Mouse (Mus musculus): ENCODE data around the gene Ascc3. TPM values are rescaled to one million over a fixed set of nuclear protein-coding genes. Genes with fewer than 3 reads are reported as not detected.
A peak's percentile ranks its signal among the peaks of the same experiment; 100 is the strongest.

The Ascc3 gene
- polyA plus RNA-seq, 1 experiment, result 6.2 TPM

DNA sequence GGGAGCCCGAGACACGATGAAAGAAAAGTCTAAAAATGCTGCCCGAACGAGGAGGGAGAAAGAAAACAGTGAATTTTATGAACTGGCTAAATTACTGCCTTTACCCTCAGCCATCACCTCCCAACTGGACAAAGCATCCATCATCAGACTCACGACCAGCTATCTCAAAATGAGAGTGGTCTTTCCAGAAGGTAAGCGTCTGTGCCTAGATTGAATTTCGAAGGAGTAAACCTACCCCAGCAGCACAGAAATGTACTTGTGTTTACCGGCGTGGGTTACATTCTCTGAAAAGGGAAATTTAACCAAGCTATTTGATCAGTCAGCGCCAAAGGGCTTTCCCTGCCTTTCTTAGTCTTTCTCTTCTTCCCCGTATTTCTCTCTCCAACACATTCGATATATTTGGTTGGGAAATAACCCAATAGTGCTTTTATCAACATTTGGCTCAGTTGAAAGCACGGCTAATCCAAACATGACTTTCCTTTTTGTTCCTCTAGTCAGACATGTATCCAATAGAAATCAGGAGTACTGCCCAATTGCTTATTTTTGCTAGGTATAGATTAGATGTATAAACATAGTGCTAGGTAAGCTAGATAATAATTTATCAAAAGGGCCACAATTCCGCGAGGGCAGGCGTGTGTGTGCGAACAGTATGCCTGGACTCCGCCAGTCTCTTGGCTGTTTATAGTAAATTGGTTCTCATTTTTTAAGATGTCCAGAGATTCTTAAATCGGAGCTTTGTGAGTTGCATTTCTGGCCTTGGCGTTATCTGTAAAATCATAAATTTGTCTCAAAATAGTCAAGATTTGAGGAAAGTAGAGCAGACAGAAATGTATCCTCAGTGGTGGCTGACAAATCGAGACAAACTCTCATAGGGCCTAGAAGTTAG is 303.7 kb downstream of the Ascc3 start:
- no peak overlapping the region for H3K27ac ChIP-seq (replicated peaks; ENCODE audit: low read depth, low read length)
- H3K4me3 ChIP-seq (ENCODE audit: insufficient read depth, low read depth, low read length), result peak overlapping the region; percentile 6; the same call in 1 of the 2 replicates
- 0 out of 2 replicates have a peak, but pooled peaks cover 3% of the 10 kb centered on the region for H3K4me1 ChIP-seq (ENCODE audit: control insufficient read depth, insufficient read depth, insufficient read length, low read length)

DNA sequence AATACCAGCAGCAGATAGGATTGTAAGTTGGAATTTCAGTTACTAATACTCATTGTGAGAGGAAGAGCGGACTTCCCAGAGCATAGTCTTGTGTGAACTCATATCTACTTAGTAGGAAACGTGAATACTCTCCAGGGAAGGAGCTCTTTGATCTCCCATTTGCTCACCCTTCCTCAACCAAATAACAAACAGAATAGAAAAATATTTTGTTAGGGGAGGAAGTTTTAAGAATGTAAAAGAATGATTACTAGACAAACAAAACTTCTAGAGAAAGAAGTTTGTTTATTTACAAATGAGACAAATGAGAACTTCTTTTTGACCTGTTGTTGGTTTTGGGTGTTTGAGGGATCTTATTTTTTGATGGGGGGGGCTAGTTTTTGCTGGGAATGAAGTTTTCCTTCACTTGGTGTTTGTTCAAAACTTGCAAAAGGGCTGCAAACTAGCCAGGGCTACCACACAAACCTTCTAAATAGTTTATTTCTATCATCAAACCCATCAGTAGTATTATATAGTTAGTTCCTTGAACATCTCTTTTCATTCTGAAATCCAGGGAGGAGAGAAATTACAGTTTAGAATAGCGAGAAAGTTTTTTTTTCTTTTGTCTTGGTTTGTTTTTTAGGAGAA is 304.4 kb downstream of the Ascc3 start:
- no peak overlapping the region for H3K27ac ChIP-seq (replicated peaks; ENCODE audit: low read depth, low read length)
- H3K4me1 ChIP-seq (ENCODE audit: control insufficient read depth, insufficient read depth, insufficient read length, low read length), result 0 out of 2 replicates have a peak, but pooled peaks cover 3% of the 10 kb centered on the region
- H3K4me3 ChIP-seq (ENCODE audit: insufficient read depth, low read depth, low read length), result no peak overlapping the region

DNA sequence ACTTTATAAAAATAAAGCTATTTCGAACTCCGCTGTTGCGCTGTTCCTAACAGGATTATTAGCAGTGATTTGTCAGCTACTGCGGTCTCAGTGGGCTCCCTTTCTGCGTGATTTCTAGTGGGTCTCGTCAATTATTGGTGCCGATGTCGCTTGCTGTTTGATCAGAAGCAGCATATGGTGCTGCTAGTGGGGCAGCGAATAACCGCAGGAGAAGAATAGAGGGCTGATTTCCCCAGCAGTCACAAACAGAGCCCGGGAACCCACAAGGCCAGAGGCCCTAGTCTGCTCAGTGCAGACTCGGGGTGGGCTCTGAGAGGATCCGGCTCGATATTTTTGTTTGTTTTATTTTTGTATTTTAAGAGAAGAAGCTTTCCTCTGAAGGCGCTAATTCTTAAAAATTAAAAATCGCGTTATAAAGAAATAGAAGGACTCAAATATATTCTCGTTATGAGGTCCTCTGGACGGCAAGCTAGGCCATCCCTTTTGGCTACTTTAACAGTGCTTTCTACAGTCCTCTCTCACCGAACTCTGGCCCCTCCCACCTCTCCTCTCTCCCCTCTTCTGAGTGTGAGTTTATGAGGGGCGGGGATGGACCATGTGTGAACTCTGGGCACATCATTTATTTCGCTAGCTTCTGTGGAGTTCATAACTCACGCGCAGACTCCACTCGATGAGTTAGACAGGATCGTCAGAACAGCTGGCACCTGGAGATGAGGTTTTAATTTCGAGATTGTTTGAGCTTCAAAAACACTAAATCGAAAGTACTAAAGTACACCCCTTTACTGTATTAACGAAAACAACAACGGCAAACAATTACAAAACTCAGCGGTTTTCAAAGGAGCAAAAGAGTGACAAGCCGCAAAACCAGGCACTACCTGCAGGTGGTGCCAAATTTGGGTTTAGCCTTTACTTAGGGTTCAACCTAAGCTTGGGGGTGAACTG is 305.3 kb downstream of the Ascc3 start:
- no peak overlapping the region for H3K27ac ChIP-seq (replicated peaks; ENCODE audit: low read depth, low read length)
- H3K4me3 ChIP-seq (ENCODE audit: insufficient read depth, low read depth, low read length), result no peak overlapping the region

DNA sequence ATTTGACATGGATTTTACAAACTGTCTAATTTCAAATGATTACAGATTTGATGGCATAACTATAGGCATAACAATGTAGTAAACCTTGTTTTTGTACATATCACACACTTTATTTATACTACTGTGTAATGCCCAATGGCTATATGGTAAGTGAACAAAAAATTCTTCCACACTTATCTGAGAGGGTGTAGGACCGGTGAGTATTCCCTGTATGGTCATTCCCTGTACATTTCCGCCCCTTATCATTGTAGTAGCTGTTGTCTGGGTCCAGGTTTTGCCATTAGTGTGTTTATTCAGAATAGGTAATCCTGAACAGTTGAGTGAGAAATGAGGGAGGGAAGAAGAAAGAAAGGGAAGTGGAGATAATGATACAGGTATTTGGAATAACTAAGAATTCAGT is 306.2 kb downstream of the Ascc3 start:
- H3K4me1 ChIP-seq (ENCODE audit: control insufficient read depth, insufficient read depth, insufficient read length, low read length), result 0 out of 2 replicates have a peak, but pooled peaks cover 3% of the 10 kb centered on the region
- H3K27ac ChIP-seq (replicated peaks; ENCODE audit: low read depth, low read length), result no peak overlapping the region
- no peak overlapping the region for H3K4me3 ChIP-seq (ENCODE audit: insufficient read depth, low read depth, low read length)

More for the DNA sequence above, 305.3 kb downstream of the Ascc3 start:
- H3K4me1 ChIP-seq (ENCODE audit: control insufficient read depth, insufficient read depth, insufficient read length, low read length), result 0 out of 2 replicates have a peak, but pooled peaks cover 3% of the 10 kb centered on the region

DNA sequence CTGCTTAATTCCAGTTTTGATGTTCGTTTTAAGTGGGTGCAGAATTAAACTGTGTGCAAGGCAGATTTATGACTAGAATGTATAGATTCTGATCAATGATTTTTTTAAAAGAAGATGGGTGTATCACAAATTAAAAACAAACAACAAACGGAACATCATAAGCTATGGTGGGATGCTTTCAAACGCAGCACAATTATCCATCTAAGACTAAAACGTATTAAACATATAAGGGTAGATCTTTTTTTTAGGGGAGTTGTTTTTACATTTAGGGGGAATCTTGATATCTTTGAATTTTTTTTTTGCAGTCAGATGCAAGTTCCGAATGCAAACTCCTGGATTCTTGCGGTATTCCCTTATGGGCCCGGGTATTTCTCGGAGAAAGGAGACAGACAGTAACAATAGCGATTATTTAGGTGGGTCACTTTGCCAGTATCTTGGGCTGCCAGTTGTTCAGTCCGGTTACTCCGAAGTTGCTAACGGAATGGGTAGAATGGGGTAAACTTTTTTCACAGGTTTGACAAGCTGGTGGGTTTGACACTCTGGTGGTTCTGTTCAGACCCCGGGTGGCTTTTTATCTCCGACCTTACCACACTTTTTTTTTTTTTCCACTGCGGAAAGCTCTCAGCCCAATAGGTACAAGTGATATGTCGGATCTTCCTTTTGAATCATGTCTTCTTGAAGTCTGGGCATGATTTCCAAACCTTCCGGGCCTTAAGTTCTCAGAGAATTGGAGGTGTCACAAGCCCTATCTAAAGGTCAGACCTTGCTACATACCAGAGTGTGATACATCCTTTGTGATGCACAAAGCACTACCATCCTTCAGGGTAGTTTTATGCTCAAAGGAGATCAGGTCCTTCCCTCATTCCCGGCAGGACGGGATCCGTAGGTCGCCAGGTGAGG is 307.6 kb downstream of the Ascc3 start:
- no peaks in the 10 kb centered on the region for H3K4me1 ChIP-seq (ENCODE audit: control insufficient read depth, insufficient read depth, insufficient read length, low read length)
- no peak overlapping the region for H3K27ac ChIP-seq (replicated peaks; ENCODE audit: low read depth, low read length)
- no peak overlapping the region for H3K4me3 ChIP-seq (ENCODE audit: insufficient read depth, low read depth, low read length)
